Mouse (Mus musculus) midbrain, embryonic 14.5 days (tissue): ENCODE measurements around the gene Hmgb1. TPM values are rescaled to one million over a fixed set of nuclear protein-coding genes. Genes with fewer than 3 reads are reported as not detected.

Experiments
- ATAC-seq: fragments of 200-750 bp; cut with Nextera tagmentation; 2 replicates; pipeline ENCODE4 v1.8.0; 2017; ENCODE audit warnings: moderate number of reproducible peaks, moderate library complexity; ENCODE audit not compliant: low FRiP score, low TSS enrichment
- DNase-seq: peaks from one replicate; pipeline ENCODE4 v3.0.0-alpha.2; 2015
- H3K27ac ChIP-seq: fragments of 300-500 bp; sonication (generic); replicated peaks from 2 replicates; pipeline ENCODE4 v1.5.1; 2014; ENCODE audit warnings: mild to moderate bottlenecking, low read depth, low read length, moderate library complexity
- H3K27me3 ChIP-seq: fragments of 300-500 bp; sonication (generic); 2 replicates; pipeline ENCODE4 v1.6.1; 2014; ENCODE audit warnings: low read length, control low read depth, mixed read lengths; ENCODE audit not compliant: control insufficient read depth, insufficient read depth
- H3K36me3 ChIP-seq: fragments of 300-500 bp; sonication (generic); 2 replicates; pipeline ENCODE4 v1.6.1; 2014; ENCODE audit warnings: low read length, control low read depth; ENCODE audit not compliant: control insufficient read depth, insufficient read depth
- H3K4me1 ChIP-seq: fragments of 300-500 bp; sonication (generic); 2 replicates; pipeline ENCODE4 v1.6.1; 2014; ENCODE audit warnings: mild to moderate bottlenecking, antibody characterized with exemption, low read length, control low read depth; ENCODE audit not compliant: control insufficient read depth, insufficient read depth
- H3K4me2 ChIP-seq: fragments of 300-500 bp; sonication (generic); 2 replicates; pipeline ENCODE4 v1.6.1; 2014; ENCODE audit warnings: mild to moderate bottlenecking, low read length, moderate library complexity
- H3K4me3 ChIP-seq: fragments of 300-500 bp; sonication (generic); replicated peaks from 2 replicates; pipeline ENCODE4 v1.5.1; 2014; ENCODE audit warnings: low read depth, low read length
- H3K9ac ChIP-seq: fragments of 300-500 bp; sonication (generic); replicated peaks from 2 replicates; pipeline ENCODE4 v1.6.1; 2014; ENCODE audit warnings: mild to moderate bottlenecking, low read length, moderate library complexity
- H3K9me3 ChIP-seq: fragments of 300-500 bp; sonication (generic); 2 replicates; pipeline ENCODE4 v1.6.1; 2016; ENCODE audit warnings: low read length, control low read depth, mixed read lengths; ENCODE audit not compliant: control insufficient read depth
- WGBS: fragments of 180-500 bp; shearing (Covaris S2); extraction: QIAGEN DNeasy Blood & Tissue Kit; methylation state at CpG from one replicate; pipeline ENCODE4 v1.1.7; 2014; 5-methylcytosine and 5-hydroxymethylcytosine counted together
- polyA plus RNA-seq: library from polyadenylated mRNA; unstranded; fragments of >200 nt; fragmentation: Nextera tagmentation; extraction: Ambion mirVana; gene quantifications from 2 replicates; pipeline ENCODE4 v1.2.1, GENCODE M21; 2014

Hmgb1 gene
- polyA plus RNA-seq, 1 experiment from 2014 or later, result 947 TPM

GRCm38 (mm10) chr5:149215540-149215939 is 31.3 kb upstream of the Hmgb1 start:
- Histone ChIP-seq H3K4me3 (no peak overlapping the region), H3K4me1 (no peaks in the 10 kb centered on the region), H3K27me3 (no peaks in the 10 kb centered on the region), H3K36me3 (peaks cover 60% of the 10 kb centered on the region), H3K4me2 (no peak overlapping the region), H3K9me3 (peaks cover 6% of the 10 kb centered on the region; the same call in 1 of the 2 replicates), H3K27ac (no peak overlapping the region), H3K9ac (no peak overlapping the region)
- DNase-seq (no peak), ATAC-seq (no peak)
- 99% methylated on average over 7 of the region's 7 CpGs for WGBS

GRCm38 (mm10) chr5:149212806-149213205 is 28.5 kb upstream of the Hmgb1 start:
- Histone ChIP-seq H3K4me3 (no peak overlapping the region), H3K9ac (no peak overlapping the region), H3K27me3 (no peaks in the 10 kb centered on the region), H3K9me3 (peaks cover 4% of the 10 kb centered on the region; the same call in 1 of the 2 replicates), H3K27ac (no peak overlapping the region), H3K4me2 (no peak overlapping the region), H3K36me3 (peaks cover 73% of the 10 kb centered on the region), H3K4me1 (0 out of 2 replicates have a peak, but pooled peaks cover 9% of the 10 kb centered on the region)
- no peak for DNase-seq
- no peak for ATAC-seq
- WGBS, result 81% methylated on average over 4 of the region's 4 CpGs

GRCm38 (mm10) chr5:149211041-149211440 is 26.8 kb upstream of the Hmgb1 start:
- H3K9ac ChIP-seq, result no peak overlapping the region
- no peaks in the 10 kb centered on the region for H3K9me3 ChIP-seq
- ATAC-seq (no peak), DNase-seq (no peak)
- peaks cover 59% of the 10 kb centered on the region for H3K36me3 ChIP-seq
- 60% methylated on average over 4 of the region's 4 CpGs for WGBS
- H3K4me2 ChIP-seq, result no peak overlapping the region
- 0 out of 2 replicates have a peak, but pooled peaks cover 9% of the 10 kb centered on the region for H3K4me1 ChIP-seq
- no peak overlapping the region for H3K4me3 ChIP-seq
- no peak overlapping the region for H3K27ac ChIP-seq
- no peaks in the 10 kb centered on the region for H3K27me3 ChIP-seq

- peak; percentile 87 for DNase-seq
- H3K4me2 ChIP-seq, result no peak overlapping the region
- H3K36me3 ChIP-seq, result peaks cover 55% of the 10 kb centered on the region
- no peaks in the 10 kb centered on the region for H3K27me3 ChIP-seq
- peak overlapping the region; percentile 38; the same call in 1 of the 2 replicates for H3K27ac ChIP-seq
- 15% methylated on average over 8 of the region's 8 CpGs for WGBS
- no peak overlapping the region for H3K4me3 ChIP-seq
- peak; percentile 94 for ATAC-seq
- no peaks in the 10 kb centered on the region for H3K9me3 ChIP-seq
- 0 out of 2 replicates have a peak, but pooled peaks cover 9% of the 10 kb centered on the region for H3K4me1 ChIP-seq
- H3K9ac ChIP-seq, result no peak overlapping the region
Observed at GRCm38 (mm10) chr5:149209328-149209727, 25.0 kb upstream of the Hmgb1 start.

GRCm38 (mm10) chr5:149208776-149209175 is 24.5 kb upstream of the Hmgb1 start:
- Histone ChIP-seq H3K9me3 (no peaks in the 10 kb centered on the region), H3K4me1 (0 out of 2 replicates have a peak, but pooled peaks cover 9% of the 10 kb centered on the region), H3K27ac (peak overlapping the region; percentile 38; the same call in 1 of the 2 replicates)

GRCm38 (mm10) chr5:149207661-149208060 is 23.4 kb upstream of the Hmgb1 start:
- Histone ChIP-seq H3K9ac (no peak overlapping the region), H3K27ac (no peak overlapping the region), H3K4me2 (no peak overlapping the region), H3K4me3 (no peak overlapping the region), H3K4me1 (0 out of 2 replicates have a peak, but pooled peaks cover 9% of the 10 kb centered on the region), H3K27me3 (no peaks in the 10 kb centered on the region), H3K9me3 (no peaks in the 10 kb centered on the region), H3K36me3 (peaks cover 55% of the 10 kb centered on the region)
- WGBS, result 33% methylated on average over 6 of the region's 6 CpGs
- DNase-seq, result no peak
- ATAC-seq, result no peak

More at GRCm38 (mm10) chr5:149208776-149209175, 24.5 kb upstream of the Hmgb1 start:
- H3K27me3 ChIP-seq, result no peaks in the 10 kb centered on the region
- no peak overlapping the region for H3K4me3 ChIP-seq
- ATAC-seq (no peak), DNase-seq (no peak)
- WGBS, result 51% methylated on average over 7 of the region's 7 CpGs
- peaks cover 55% of the 10 kb centered on the region for H3K36me3 ChIP-seq
- no peak overlapping the region for H3K9ac ChIP-seq
- no peak overlapping the region for H3K4me2 ChIP-seq

GRCm38 (mm10) chr5:149206286-149206685 is 22.0 kb upstream of the Hmgb1 start:
- Histone ChIP-seq H3K4me2 (no peak overlapping the region), H3K27me3 (no peaks in the 10 kb centered on the region), H3K9me3 (no peaks in the 10 kb centered on the region), H3K36me3 (peaks cover 56% of the 10 kb centered on the region), H3K9ac (no peak overlapping the region), H3K4me3 (no peak overlapping the region), H3K27ac (no peak overlapping the region), H3K4me1 (0 out of 2 replicates have a peak, but pooled peaks cover 9% of the 10 kb centered on the region)
- DNase-seq (no peak), ATAC-seq (no peak)
- WGBS, result 79% methylated on average over 5 of the region's 5 CpGs

GRCm38 (mm10) chr5:149205265-149205664 is 21.0 kb upstream of the Hmgb1 start:
- H3K9ac ChIP-seq, result no peak overlapping the region
- no peaks in the 10 kb centered on the region for H3K9me3 ChIP-seq
- H3K4me2 ChIP-seq, result no peak overlapping the region
- WGBS, result 62% methylated on average over 8 of the region's 8 CpGs
- ATAC-seq (no peak), DNase-seq (no peak)
- H3K27me3 ChIP-seq, result no peaks in the 10 kb centered on the region
- 0 out of 2 replicates have a peak, but pooled peaks cover 6% of the 10 kb centered on the region for H3K4me1 ChIP-seq
- H3K36me3 ChIP-seq, result peaks cover 58% of the 10 kb centered on the region
- H3K27ac ChIP-seq, result no peak overlapping the region
- no peak overlapping the region for H3K4me3 ChIP-seq

GRCm38 (mm10) chr5:149204822-149205221 is 20.5 kb upstream of the Hmgb1 start:
- no peak overlapping the region for H3K9ac ChIP-seq
- peaks cover 54% of the 10 kb centered on the region for H3K36me3 ChIP-seq
- H3K4me3 ChIP-seq, result no peak overlapping the region
- no peaks in the 10 kb centered on the region for H3K9me3 ChIP-seq
- no peak for ATAC-seq
- H3K4me1 ChIP-seq, result 0 out of 2 replicates have a peak, but pooled peaks cover 3% of the 10 kb centered on the region
- H3K27ac ChIP-seq, result no peak overlapping the region
- no peak for DNase-seq
- no peak overlapping the region for H3K4me2 ChIP-seq
- WGBS, result 88% methylated on average over 7 of the region's 7 CpGs
- no peaks in the 10 kb centered on the region for H3K27me3 ChIP-seq
